Mouse (Mus musculus): ENCODE data around the gene Golm1.

- TF ChIP-seq GATA1 (IDR thresholded peaks at IDR 0.05; ENCODE audit: borderline replicate concordance, low read length) = no peak
- TF ChIP-seq FLI1 (IDR thresholded peaks at IDR 0.05; ENCODE audit: low read length) = no peak
These were observed 90.0 kb downstream of the Golm1 start for GRCm38 (mm10) chr13:59585648-59586005.

Data from megakaryocyte, embryonic 14.5 days (primary cell).